Mouse (Mus musculus): ENCODE measurements around the gene Etfa. TPM values are rescaled to one million over a fixed set of nuclear protein-coding genes. Genes with fewer than 3 reads are reported as not detected.

Etfa gene
- polyA plus RNA-seq, 1 experiment, result 59.7 TPM

- WGBS, result 29% methylated on average over 20 of the region's 20 CpGs
- peak; percentile 57 for DNase-seq (ENCODE audit: low read depth, low spot score)
Measured at GRCm38 (mm10) chr9:55430133-55430532, 81.9 kb downstream of the Etfa start.

- 26% methylated on average over 12 of the region's 12 CpGs for WGBS
- DNase-seq (ENCODE audit: low read depth, low spot score), result peak; percentile 81
Measured at GRCm38 (mm10) chr9:55429242-55429975, 82.6 kb downstream of the Etfa start.

- 79% methylated on average over 7 of the region's 7 CpGs for WGBS
- DNase-seq (ENCODE audit: low read depth, low spot score), result no peak
Measured at GRCm38 (mm10) chr9:55425271-55425810, 86.7 kb downstream of the Etfa start.

- 25% methylated on average over 14 of the region's 14 CpGs for WGBS
- DNase-seq (ENCODE audit: low read depth, low spot score), result no peak
Measured at GRCm38 (mm10) chr9:55423451-55424424, 88.3 kb downstream of the Etfa start.

- WGBS, result 90% methylated on average over 3 of the region's 3 CpGs
- DNase-seq (ENCODE audit: low read depth, low spot score), result no peak
Measured at GRCm38 (mm10) chr9:55421786-55422185, 90.3 kb downstream of the Etfa start.

GRCm38 (mm10) chr9:55411154-55411553, 100.9 kb downstream of the Etfa start:
- 28% methylated on average over 6 of the region's 6 CpGs for WGBS

GRCm38 (mm10) chr9:55410430-55410829, 101.6 kb downstream of the Etfa start:
- WGBS, result 26% methylated on average over 6 of the region's 6 CpGs

More at GRCm38 (mm10) chr9:55411154-55411553, 100.9 kb downstream of the Etfa start:
- DNase-seq (ENCODE audit: low read depth, low spot score), result peak; percentile 32

GRCm38 (mm10) chr9:55409833-55410232, 102.2 kb downstream of the Etfa start:
- 35% methylated on average over 3 of the region's 3 CpGs for WGBS
- DNase-seq (ENCODE audit: low read depth, low spot score), result no peak

More at GRCm38 (mm10) chr9:55410430-55410829, 101.6 kb downstream of the Etfa start:
- DNase-seq (ENCODE audit: low read depth, low spot score), result peak; percentile 52

GRCm38 (mm10) chr9:55408851-55409250, 103.2 kb downstream of the Etfa start:
- no peak for DNase-seq (ENCODE audit: low read depth, low spot score)
- WGBS, result 53% methylated on average over 4 of the region's 4 CpGs

GRCm38 (mm10) chr9:55406773-55407172, 105.3 kb downstream of the Etfa start:
- WGBS, result 89% methylated on average over 2 of the region's 2 CpGs
- DNase-seq (ENCODE audit: low read depth, low spot score), result no peak

GRCm38 (mm10) chr9:55404976-55405702, 106.9 kb downstream of the Etfa start:
- no peak for DNase-seq (ENCODE audit: low read depth, low spot score)
- WGBS, result 80% methylated on average over 6 of the region's 6 CpGs

Other genes with a start within 250 kb of the Etfa start
- 1.7 and 2.9 TPM in 2 replicates for gene Nrg4, start 185.4 kb downstream of the Etfa start, polyA plus RNA-seq (2012; rRNA removed)
- 1.1 and 1.3 TPM in 2 replicates for gene Tmem266, start 185.3 kb downstream of the Etfa start, polyA plus RNA-seq (2012; rRNA removed)
- gene Isl2, start 26.4 kb upstream of the Etfa start, polyA plus RNA-seq (2012; rRNA removed), result 0.67 and 0.77 TPM in 2 replicates

All from large intestine, adult 2 months (tissue).